Mouse (Mus musculus): ENCODE data around the gene Siah1a.

- TF ChIP-seq CTCF (IDR thresholded peaks at IDR 0.05; ENCODE audit: control insufficient read depth, insufficient read depth, low read length) (no peak), POLR2A (IDR thresholded peaks at IDR 0.05; ENCODE audit: borderline replicate concordance, control insufficient read depth, low read depth, low read length) (no peak)
Measured at GRCm38 (mm10) chr8:86698811-86699421, 46.8 kb downstream of the Siah1a start.
